Mouse (Mus musculus) embryonic facial prominence, embryonic 10.5 days (tissue): ENCODE results near the gene Pard6a. TPM values are rescaled to one million over a fixed set of nuclear protein-coding genes. Genes with fewer than 3 reads are reported as not detected.

Experiments
- DNase-seq: peaks from one replicate; pipeline ENCODE4 v3.0.0-alpha.2; 2017; ENCODE audit warnings: low spot score
- H3K27ac ChIP-seq: fragments of 300-500 bp; sonication (generic); replicated peaks from 2 replicates; pipeline ENCODE4 v1.5.1; 2016; ENCODE audit warnings: mild to moderate bottlenecking
- H3K27me3 ChIP-seq: fragments of 300-500 bp; sonication (generic); replicated peaks from 2 replicates; pipeline ENCODE4 v1.6.1; 2016; ENCODE audit warnings: low read depth, mild to moderate bottlenecking; ENCODE audit not compliant: poor library complexity, severe bottlenecking
- H3K36me3 ChIP-seq: fragments of 300-500 bp; sonication (generic); replicated peaks from 2 replicates; pipeline ENCODE4 v1.6.1; 2016; ENCODE audit warnings: mild to moderate bottlenecking, moderate library complexity
- H3K4me1 ChIP-seq: fragments of 300-500 bp; sonication (generic); 2 replicates; pipeline ENCODE4 v1.6.1; 2016
- H3K4me3 ChIP-seq: fragments of 300-500 bp; sonication (generic); 2 replicates; pipeline ENCODE4 v1.5.1; 2016; ENCODE audit warnings: mild to moderate bottlenecking, moderate library complexity
- H3K9me3 ChIP-seq: fragments of 300-500 bp; sonication (generic); 2 replicates; pipeline ENCODE4 v1.6.1; 2016; ENCODE audit warnings: mild to moderate bottlenecking
- WGBS: fragments of 180-500 bp; shearing (Covaris S2); methylation state at CpG from one replicate; pipeline ENCODE4 v1.1.7; 2016; 5-methylcytosine and 5-hydroxymethylcytosine counted together
- polyA plus RNA-seq: library from polyadenylated mRNA; unstranded; fragments of >200 nt; fragmentation: Nextera tagmentation; extraction: Ambion mirVana; gene quantifications from 2 replicates; pipeline ENCODE4 v1.2.1, GENCODE M21; 2016

Pard6a gene
- polyA plus RNA-seq, 1 experiment from 2014 or later = 16.8 TPM

GRCm38 (mm10) chr8:105727397-105728124 is 26.6 kb downstream of the Pard6a start:
- no peaks in the 10 kb centered on the region for H3K27me3 ChIP-seq
- no peak overlapping the region for H3K4me3 ChIP-seq
- H3K36me3 ChIP-seq = peaks cover 49% of the 10 kb centered on the region
- DNase-seq = no peak
- 83% methylated on average over 18 of the region's 18 CpGs for WGBS
- no peaks in the 10 kb centered on the region for H3K9me3 ChIP-seq
- no peaks in the 10 kb centered on the region for H3K4me1 ChIP-seq
- no peak overlapping the region for H3K27ac ChIP-seq

GRCm38 (mm10) chr8:105732186-105732585 is 31.2 kb downstream of the Pard6a start:
- H3K36me3 ChIP-seq = peaks cover 15% of the 10 kb centered on the region
- DNase-seq = no peak
- WGBS = 91% methylated on average over 5 of the region's 5 CpGs

GRCm38 (mm10) chr8:105739216-105739615 is 38.3 kb downstream of the Pard6a start:
- Histone ChIP-seq H3K9me3 (no peaks in the 10 kb centered on the region), H3K27me3 (no peaks in the 10 kb centered on the region), H3K4me1 (peaks cover 5% of the 10 kb centered on the region), H3K27ac (no peak overlapping the region), H3K4me3 (no peak overlapping the region), H3K36me3 (peaks cover 17% of the 10 kb centered on the region)
- no peak for DNase-seq
- 92% methylated on average over 5 of the region's 5 CpGs for WGBS

More at GRCm38 (mm10) chr8:105732186-105732585, 31.2 kb downstream of the Pard6a start:
- Histone ChIP-seq H3K4me1 (no peaks in the 10 kb centered on the region), H3K4me3 (no peak overlapping the region), H3K9me3 (no peaks in the 10 kb centered on the region), H3K27ac (no peak overlapping the region), H3K27me3 (no peaks in the 10 kb centered on the region)

- Histone ChIP-seq H3K36me3 (peaks cover 17% of the 10 kb centered on the region), H3K27me3 (no peaks in the 10 kb centered on the region), H3K4me3 (no peak overlapping the region), H3K9me3 (no peaks in the 10 kb centered on the region), H3K27ac (no peak overlapping the region), H3K4me1 (peaks cover 13% of the 10 kb centered on the region)
- DNase-seq = no peak
- 89% methylated on average over 4 of the region's 4 CpGs for WGBS
Measured at GRCm38 (mm10) chr8:105743301-105743700, 42.4 kb downstream of the Pard6a start.

GRCm38 (mm10) chr8:105750606-105751005 is 49.7 kb downstream of the Pard6a start:
- peak; percentile 55 for DNase-seq
- WGBS = 13% methylated on average over 11 of the region's 11 CpGs

More at GRCm38 (mm10) chr8:105750606-105751005, 49.7 kb downstream of the Pard6a start:
- no peaks in the 10 kb centered on the region for H3K27me3 ChIP-seq
- H3K9me3 ChIP-seq = no peaks in the 10 kb centered on the region
- H3K27ac ChIP-seq = peak overlapping the region; percentile 72
- peak overlapping the region; percentile 33 for H3K4me3 ChIP-seq
- peaks cover 23% of the 10 kb centered on the region for H3K36me3 ChIP-seq
- peaks cover 32% of the 10 kb centered on the region for H3K4me1 ChIP-seq

Other genes starting within 250 kb of the Pard6a start
- gene Tppp3, start 229.6 kb upstream of the Pard6a start, polyA plus RNA-seq = 35.7 and 48.8 TPM in 2 replicates
- gene Zdhhc1, start 204.2 kb upstream of the Pard6a start, polyA plus RNA-seq = 19.2 and 20.5 TPM in 2 replicates
- 18.8 and 22.2 TPM in 2 replicates for gene Hsd11b2, start 182.4 kb upstream of the Pard6a start, polyA plus RNA-seq
- gene Atp6v0d1, start 135.1 kb upstream of the Pard6a start, polyA plus RNA-seq = 64.7 and 64.9 TPM in 2 replicates
- 13.5 and 15.9 TPM in 2 replicates for gene Ripor1, start 95.9 kb upstream of the Pard6a start, polyA plus RNA-seq
- 136 and 137 TPM in 2 replicates for gene Ctcf, start 64.6 kb upstream of the Pard6a start, polyA plus RNA-seq
- gene Agrp, start 63.8 kb upstream of the Pard6a start, polyA plus RNA-seq = 0.59 and 0.64 TPM in 2 replicates
- 1.5 TPM in 2 replicates for gene Carmil2, start 14.9 kb upstream of the Pard6a start, polyA plus RNA-seq
- gene Acd, start within 50 bp of the Pard6a start, polyA plus RNA-seq = 67.7 and 72.6 TPM in 2 replicates
- not detected in 2 replicates for gene 4933405L10Rik, start 6.5 kb downstream of the Pard6a start, polyA plus RNA-seq
- 49.3 and 54.0 TPM in 2 replicates for gene Enkd1, start 7.1 kb downstream of the Pard6a start, polyA plus RNA-seq
- 34.7 and 36.6 TPM in 2 replicates for gene Gfod2, start 57.5 kb downstream of the Pard6a start, polyA plus RNA-seq
- 11.4 and 12.1 TPM in 2 replicates for gene Ranbp10, start 126.2 kb downstream of the Pard6a start, polyA plus RNA-seq
- gene Tsnaxip1, start 126.6 kb downstream of the Pard6a start, polyA plus RNA-seq = 0.19 and 0.40 TPM in 2 replicates
- 49.6 and 51.2 TPM in 2 replicates for gene Cenpt, start 152.1 kb downstream of the Pard6a start, polyA plus RNA-seq
- gene Thap11, start 154.0 kb downstream of the Pard6a start, polyA plus RNA-seq = 82.1 and 83.0 TPM in 2 replicates
- gene Nutf2, start 159.4 kb downstream of the Pard6a start, polyA plus RNA-seq = 394 and 398 TPM in 2 replicates
- gene Edc4, start 179.7 kb downstream of the Pard6a start, polyA plus RNA-seq = 69.8 and 78.4 TPM in 2 replicates
- gene Nrn1l, start 192.4 kb downstream of the Pard6a start, polyA plus RNA-seq = 0.35 and 0.54 TPM in 2 replicates
- gene Pskh1, start 199.3 kb downstream of the Pard6a start, polyA plus RNA-seq = 35.9 and 38.1 TPM in 2 replicates
- 1.9 and 2.2 TPM in 2 replicates for gene Ctrl, start 232.7 kb downstream of the Pard6a start, polyA plus RNA-seq
- gene Psmb10, start 237.3 kb downstream of the Pard6a start, polyA plus RNA-seq = 30.5 and 36.8 TPM in 2 replicates
- gene Lcat, start 242.2 kb downstream of the Pard6a start, polyA plus RNA-seq = 1.7 and 2.4 TPM in 2 replicates